Mouse (Mus musculus) gastrocnemius, postnatal 25 days (tissue): ENCODE results near the gene Zfp275. TPM values are rescaled to one million over a fixed set of nuclear protein-coding genes. Genes with fewer than 3 reads are reported as not detected.
"Not testable (repeated sequence)": the region's sequence is repeated elsewhere in the genome, so short reads cannot be mapped to it uniquely, and the experiment has no call there.

Source experiments
- DNase-seq: peaks from one replicate; pipeline ENCODE4 v3.0.0; 2022
- long read RNA-seq, 2 experiments: library from polyadenylated mRNA; stranded (forward); transcript quantifications; one replicate each; pipeline ENCODE4 v2.0.0; 2021
- total RNA-seq, 2 experiments: library from RNA; stranded (reverse); gene quantifications; 1 replicate in 1 of 2; 2 replicates in 1 of 2; pipeline ENCODE4 v1.2.3; 2021

Gene Zfp275
- 1 to 10 TPM; 4.4 to 5.9 TPM for total RNA-seq
- long read RNA-seq, experiment 1, partial matches to known transcripts = 0 of 1 reads
- long read RNA-seq, experiment 1, other reads (novel, unspliced or antisense) = 1 of 1 reads
- long read RNA-seq, experiment 2 = 0 reads

- DNase-seq = peak; percentile 82
Observed at GRCm38 (mm10) chrX:73342483-73342895, at the start of gene Zfp275. Zfp275 (plus strand) TSS chrX:73342621.

GRCm38 (mm10) chrX:73292876-73293275, 49.5 kb upstream of the Zfp275 start, which contains the start of the genes Xlr5a and Xlr5c:
Xlr5a (minus strand) TSS chrX:73292976.
Xlr5c (minus strand) TSS chrX:73292976.
- DNase-seq = not testable (repeated sequence)

- DNase-seq = not testable (repeated sequence)
Observed at GRCm38 (mm10) chrX:73295745-73296144, 46.7 kb upstream of the Zfp275 start.

- no peak for DNase-seq
Observed at GRCm38 (mm10) chrX:73312522-73312921, 29.9 kb upstream of the Zfp275 start.

- no peak for DNase-seq
Observed at GRCm38 (mm10) chrX:73321029-73321428, 21.4 kb upstream of the Zfp275 start.

- no peak for DNase-seq
Observed at GRCm38 (mm10) chrX:73327215-73327614, 15.2 kb upstream of the Zfp275 start.

- DNase-seq = no peak
Observed at GRCm38 (mm10) chrX:73333548-73333947, 8.9 kb upstream of the Zfp275 start.

GRCm38 (mm10) chrX:73336740-73337139, 5.7 kb upstream of the Zfp275 start, which contains the start of gene Gm45015:
Gm45015 (minus strand) TSS chrX:73336840.
- no peak for DNase-seq

GRCm38 (mm10) chrX:73341473-73341872, 948 bp upstream of the Zfp275 start:
- no peak for DNase-seq

- no peak for DNase-seq
Observed at GRCm38 (mm10) chrX:73342068-73342467, 353 bp upstream of the Zfp275 start.

- DNase-seq = peak; percentile 14
Observed at GRCm38 (mm10) chrX:73342941-73343735, 717 bp downstream of the Zfp275 start.

GRCm38 (mm10) chrX:73343802-73344201, 1.4 kb downstream of the Zfp275 start:
- no peak for DNase-seq

GRCm38 (mm10) chrX:73344346-73344745, 1.9 kb downstream of the Zfp275 start:
- no peak for DNase-seq

- no peak for DNase-seq
Observed at GRCm38 (mm10) chrX:73356163-73356562, 13.7 kb downstream of the Zfp275 start.

- DNase-seq = no peak
Observed at GRCm38 (mm10) chrX:73356719-73357118, 14.3 kb downstream of the Zfp275 start.

GRCm38 (mm10) chrX:73363291-73363690, 20.9 kb downstream of the Zfp275 start:
- DNase-seq = no peak

- DNase-seq = no peak
Observed at GRCm38 (mm10) chrX:73384419-73384818, 42.0 kb downstream of the Zfp275 start.

GRCm38 (mm10) chrX:73384924-73385323, 42.5 kb downstream of the Zfp275 start:
- DNase-seq = no peak

GRCm38 (mm10) chrX:73391481-73391880, 49.1 kb downstream of the Zfp275 start:
- peak; percentile 50 for DNase-seq

- DNase-seq = no peak
Observed at GRCm38 (mm10) chrX:73396446-73396845, 54.0 kb downstream of the Zfp275 start.

GRCm38 (mm10) chrX:73398636-73399035, 56.2 kb downstream of the Zfp275 start, which contains the start of gene Gm18336:
Gm18336 (minus strand) TSS chrX:73398736.
- not testable (repeated sequence) for DNase-seq

- DNase-seq = no peak
Observed at GRCm38 (mm10) chrX:73400951-73401350, 58.5 kb downstream of the Zfp275 start.

GRCm38 (mm10) chrX:73401616-73402015, 59.2 kb downstream of the Zfp275 start:
- DNase-seq = no peak
